Mouse (Mus musculus): Measurements from ENCODE around the gene Polr2f. TPM values are rescaled to one million over a fixed set of nuclear protein-coding genes. Genes with fewer than 3 reads are reported as not detected.

The Polr2f gene
- polyA plus RNA-seq, 1 experiment: 32.2 TPM

DNA sequence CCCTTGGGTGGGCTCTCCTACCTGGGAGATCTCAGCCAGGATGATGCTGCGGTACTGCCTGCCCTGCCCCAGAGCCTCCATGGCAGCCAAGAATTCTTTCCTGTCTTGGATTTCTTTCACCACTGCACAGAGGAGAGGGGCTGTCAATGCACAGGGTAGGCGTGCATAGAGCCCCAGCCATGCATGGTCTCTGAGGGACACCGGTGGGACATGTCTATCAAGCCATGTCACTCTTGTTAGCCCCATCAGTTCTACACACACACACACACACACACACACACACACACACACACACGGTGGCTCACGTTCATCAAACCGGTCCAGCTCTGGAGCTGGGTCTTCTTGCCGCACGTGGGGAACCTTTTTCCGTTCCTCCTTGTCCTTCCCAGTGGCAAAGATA is 5.5 kb upstream of the Polr2f start:
- H3K27me3 ChIP-seq (ENCODE audit: control insufficient read depth, insufficient read depth, low read length): no peaks in the 10 kb centered on the region
- H3K27ac ChIP-seq (ENCODE audit: insufficient read depth, low read depth, low read length): no peak overlapping the region
- WGBS: 73% methylated on average over 9 of the region's 9 CpGs
- no peak overlapping the region for H3K4me3 ChIP-seq (ENCODE audit: low read depth, low read length)
- no peak for TF ChIP-seq CTCF (IDR thresholded peaks at IDR 0.05; ENCODE audit: extremely low read depth, insufficient read length, insufficient replicate concordance, low read depth, low read length)
- peaks cover 31% of the 10 kb centered on the region for H3K36me3 ChIP-seq (ENCODE audit: control insufficient read depth, insufficient read depth, low read length)
- H3K4me1 ChIP-seq (ENCODE audit: control insufficient read depth, insufficient read depth, insufficient read length, low read length): no peaks in the 10 kb centered on the region

DNA sequence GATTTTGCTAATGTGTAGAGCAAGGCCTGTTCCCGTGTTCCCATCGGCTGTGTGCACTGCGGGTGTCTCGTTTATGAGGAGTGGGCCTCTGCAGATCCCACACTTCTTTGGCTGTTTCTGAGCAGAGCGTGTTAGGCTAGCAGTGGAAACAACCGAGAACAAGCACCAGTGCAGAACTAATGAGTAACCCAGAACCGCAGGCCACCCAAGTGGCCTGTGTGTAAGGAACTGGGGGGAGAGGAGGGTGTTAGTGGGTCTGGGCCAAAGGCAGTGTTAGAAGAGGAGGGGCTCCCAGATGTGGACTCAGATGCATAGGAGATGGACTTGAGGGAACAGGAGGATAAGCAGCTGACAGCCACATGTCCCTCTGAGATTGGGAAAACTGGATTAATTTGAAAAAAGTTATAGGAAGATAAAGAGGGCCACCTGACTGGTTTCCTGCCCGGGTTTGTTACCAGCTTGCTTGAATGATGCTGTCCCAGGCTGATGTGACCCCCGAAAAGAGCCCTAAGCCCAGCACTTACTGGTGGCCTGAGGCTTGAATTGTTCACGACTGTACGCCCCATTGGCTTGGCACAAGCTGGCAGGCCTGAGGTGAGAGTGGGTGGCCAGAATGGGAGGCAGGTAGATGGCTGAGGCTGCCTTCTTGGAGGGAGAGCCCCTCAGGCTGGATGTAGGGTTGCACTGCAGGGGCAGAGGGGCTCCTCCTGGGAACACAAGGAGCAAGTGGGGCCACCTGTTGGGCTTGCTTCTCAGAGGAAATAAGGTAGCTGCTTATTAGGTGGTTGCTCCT is 4.8 kb upstream of the Polr2f start:
- Histone ChIP-seq H3K4me1 (ENCODE audit: control insufficient read depth, insufficient read depth, insufficient read length, low read length) (no peaks in the 10 kb centered on the region), H3K36me3 (ENCODE audit: control insufficient read depth, insufficient read depth, low read length) (peaks cover 25% of the 10 kb centered on the region), H3K27me3 (ENCODE audit: control insufficient read depth, insufficient read depth, low read length) (no peaks in the 10 kb centered on the region), H3K4me3 (ENCODE audit: low read depth, low read length) (no peak overlapping the region), H3K27ac (ENCODE audit: insufficient read depth, low read depth, low read length) (no peak overlapping the region)
- 65% methylated on average over 11 of the region's 11 CpGs for WGBS
- TF ChIP-seq POLR2A (IDR thresholded peaks at IDR 0.05; ENCODE audit: low read depth, low read length) (no peak), CTCF (IDR thresholded peaks at IDR 0.05; ENCODE audit: extremely low read depth, insufficient read length, insufficient replicate concordance, low read depth, low read length) (no peak)

DNA sequence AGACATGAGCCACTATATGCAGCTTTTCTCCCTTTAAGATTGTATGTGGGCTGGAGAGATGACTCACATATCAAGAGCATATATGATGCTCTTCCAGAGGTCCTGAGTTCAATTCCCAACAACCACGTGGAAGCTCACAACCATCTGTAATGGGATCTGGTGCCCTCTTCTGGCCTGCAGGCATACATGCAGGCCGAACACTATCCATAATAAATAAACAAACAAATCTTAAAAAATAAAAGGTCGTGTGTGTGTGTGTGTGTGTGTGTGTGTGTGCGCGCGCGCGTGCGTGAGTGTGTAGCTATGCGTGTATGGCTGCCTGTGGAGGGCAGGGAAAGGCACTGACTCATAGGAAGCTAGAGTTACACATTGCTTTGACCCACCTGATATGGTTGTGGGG is 1.2 kb upstream of the Polr2f start:
- WGBS: 56% methylated on average over 10 of the region's 10 CpGs
- H3K27ac ChIP-seq (ENCODE audit: insufficient read depth, low read depth, low read length): no peak overlapping the region
- no peak overlapping the region for H3K4me3 ChIP-seq (ENCODE audit: low read depth, low read length)
- peaks cover 3% of the 10 kb centered on the region for H3K36me3 ChIP-seq (ENCODE audit: control insufficient read depth, insufficient read depth, low read length)
- H3K4me1 ChIP-seq (ENCODE audit: control insufficient read depth, insufficient read depth, insufficient read length, low read length): no peaks in the 10 kb centered on the region
- TF ChIP-seq POLR2A (IDR thresholded peaks at IDR 0.05; ENCODE audit: low read depth, low read length) (no peak), CTCF (IDR thresholded peaks at IDR 0.05; ENCODE audit: extremely low read depth, insufficient read length, insufficient replicate concordance, low read depth, low read length) (peak; percentile 56; the same call in 1 of the 2 replicates)
- no peaks in the 10 kb centered on the region for H3K27me3 ChIP-seq (ENCODE audit: control insufficient read depth, insufficient read depth, low read length)

DNA sequence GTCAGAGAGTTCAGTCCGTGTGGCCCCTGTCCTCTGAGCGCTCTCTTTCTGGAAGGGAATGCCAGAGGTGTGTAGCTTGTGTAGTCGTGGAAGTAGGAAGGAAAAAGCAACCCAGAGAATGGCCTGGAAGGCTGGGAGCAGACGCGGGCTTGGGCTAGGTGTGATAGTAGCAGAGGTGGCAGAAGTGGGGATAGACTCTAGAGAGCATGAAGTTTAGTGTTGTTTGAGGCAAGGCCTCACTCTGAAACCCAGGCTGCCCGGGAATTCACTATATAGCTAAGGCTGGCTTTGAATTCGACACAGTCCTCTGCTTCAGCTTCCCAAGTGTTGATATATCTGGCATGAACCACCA is 733 bp downstream of the Polr2f start:
- Histone ChIP-seq H3K27ac (ENCODE audit: insufficient read depth, low read depth, low read length) (no peak overlapping the region; the same call in 1 of the 2 replicates), H3K4me1 (ENCODE audit: control insufficient read depth, insufficient read depth, insufficient read length, low read length) (no peaks in the 10 kb centered on the region), H3K4me3 (ENCODE audit: low read depth, low read length) (peak overlapping the region; percentile 77), H3K27me3 (ENCODE audit: control insufficient read depth, insufficient read depth, low read length) (no peaks in the 10 kb centered on the region), H3K36me3 (ENCODE audit: control insufficient read depth, insufficient read depth, low read length) (peaks cover 14% of the 10 kb centered on the region)
- no peak for TF ChIP-seq POLR2A (IDR thresholded peaks at IDR 0.05; ENCODE audit: low read depth, low read length)
- 1% methylated on average over 7 of the region's 7 CpGs for whole genome bisulfite sequencing

DNA sequence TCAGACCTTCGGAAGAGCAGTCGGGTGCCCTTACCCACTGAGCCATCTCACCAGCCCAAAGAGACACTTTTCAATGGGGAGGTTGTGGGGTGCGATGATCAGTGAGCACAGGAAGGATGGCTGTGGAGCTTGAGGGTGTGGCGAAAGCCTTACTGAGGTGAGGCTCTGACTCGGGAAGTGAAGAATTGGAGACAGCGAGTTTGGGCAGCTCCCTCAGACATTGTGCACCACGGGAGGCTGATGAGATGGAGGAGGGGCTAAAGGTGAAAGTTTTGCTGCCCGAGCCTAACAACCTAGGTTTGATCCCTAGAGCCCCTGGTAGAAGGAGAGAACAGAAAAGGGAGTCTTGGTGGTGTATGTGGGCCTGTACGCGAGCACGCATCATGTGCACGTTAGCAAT is 2.5 kb downstream of the Polr2f start:
- 85% methylated on average over 12 of the region's 12 CpGs for WGBS
- no peaks in the 10 kb centered on the region for H3K27me3 ChIP-seq (ENCODE audit: control insufficient read depth, insufficient read depth, low read length)
- H3K27ac ChIP-seq (ENCODE audit: insufficient read depth, low read depth, low read length): no peak overlapping the region

DNA sequence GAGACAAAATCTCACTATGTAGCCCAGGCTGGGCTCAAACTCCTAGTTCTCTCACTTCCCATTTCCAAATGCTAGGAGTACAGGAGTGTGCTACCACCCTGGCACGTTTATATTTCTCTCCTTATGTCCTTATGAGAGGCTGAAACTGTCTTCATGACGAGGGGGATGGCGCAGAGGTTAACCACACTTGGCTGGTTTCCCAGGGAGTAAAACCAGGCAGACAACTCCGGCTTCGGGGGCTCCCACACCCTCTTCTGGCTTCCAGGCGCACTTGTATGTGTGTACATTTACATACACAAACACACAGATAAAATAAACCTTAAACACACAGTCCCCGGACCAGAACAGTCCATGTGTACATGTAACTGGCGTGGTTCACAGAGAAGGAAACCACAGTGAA is 3.2 kb downstream of the Polr2f start:
- 29% methylated on average over 8 of the region's 8 CpGs for WGBS
- no peak overlapping the region for H3K27ac ChIP-seq (ENCODE audit: insufficient read depth, low read depth, low read length)
- TF ChIP-seq POLR2A (IDR thresholded peaks at IDR 0.05; ENCODE audit: low read depth, low read length) (no peak), CTCF (IDR thresholded peaks at IDR 0.05; ENCODE audit: extremely low read depth, insufficient read length, insufficient replicate concordance, low read depth, low read length) (no peak)

More for the DNA sequence above, 2.5 kb downstream of the Polr2f start:
- TF ChIP-seq POLR2A (IDR thresholded peaks at IDR 0.05; ENCODE audit: low read depth, low read length) (no peak), CTCF (IDR thresholded peaks at IDR 0.05; ENCODE audit: extremely low read depth, insufficient read length, insufficient replicate concordance, low read depth, low read length) (no peak)
- H3K4me3 ChIP-seq (ENCODE audit: low read depth, low read length): no peak overlapping the region
- H3K36me3 ChIP-seq (ENCODE audit: control insufficient read depth, insufficient read depth, low read length): peaks cover 26% of the 10 kb centered on the region
- H3K4me1 ChIP-seq (ENCODE audit: control insufficient read depth, insufficient read depth, insufficient read length, low read length): no peaks in the 10 kb centered on the region

DNA sequence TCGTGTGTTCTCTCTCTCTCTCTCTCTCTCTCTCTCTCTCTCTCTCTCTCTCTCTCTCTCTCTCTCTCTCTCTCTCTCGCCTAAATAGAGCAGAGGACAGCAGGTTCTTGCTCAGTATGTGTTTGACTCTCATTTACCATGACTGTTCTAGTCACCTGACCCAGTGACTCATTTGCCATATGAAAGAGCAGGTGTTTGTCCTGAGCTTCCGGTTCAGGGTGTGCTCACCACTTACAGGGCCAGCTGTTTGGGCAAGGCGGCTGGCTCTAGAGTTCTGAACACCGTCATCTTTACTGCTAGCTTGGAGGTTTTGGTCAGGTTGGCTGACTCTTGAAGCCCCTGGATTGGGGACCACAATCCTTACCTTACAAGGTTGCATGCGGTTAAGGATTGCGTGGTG is 4.7 kb downstream of the Polr2f start:
- Histone ChIP-seq H3K27me3 (ENCODE audit: control insufficient read depth, insufficient read depth, low read length) (no peaks in the 10 kb centered on the region), H3K27ac (ENCODE audit: insufficient read depth, low read depth, low read length) (peak overlapping the region; percentile 19; the same call in 1 of the 2 replicates), H3K4me1 (ENCODE audit: control insufficient read depth, insufficient read depth, insufficient read length, low read length) (no peaks in the 10 kb centered on the region), H3K4me3 (ENCODE audit: low read depth, low read length) (no peak overlapping the region), H3K36me3 (ENCODE audit: control insufficient read depth, insufficient read depth, low read length) (peaks cover 33% of the 10 kb centered on the region)
- WGBS: 54% methylated on average over 7 of the region's 7 CpGs
- TF ChIP-seq CTCF (IDR thresholded peaks at IDR 0.05; ENCODE audit: extremely low read depth, insufficient read length, insufficient replicate concordance, low read depth, low read length): no peak
- TF ChIP-seq POLR2A (IDR thresholded peaks at IDR 0.05; ENCODE audit: low read depth, low read length): no peak

More for the DNA sequence above, 3.2 kb downstream of the Polr2f start:
- Histone ChIP-seq H3K4me3 (ENCODE audit: low read depth, low read length) (no peak overlapping the region), H3K36me3 (ENCODE audit: control insufficient read depth, insufficient read depth, low read length) (peaks cover 26% of the 10 kb centered on the region), H3K27me3 (ENCODE audit: control insufficient read depth, insufficient read depth, low read length) (no peaks in the 10 kb centered on the region), H3K4me1 (ENCODE audit: control insufficient read depth, insufficient read depth, insufficient read length, low read length) (no peaks in the 10 kb centered on the region)
